Mouse (Mus musculus) MEL (cell line): ENCODE data around the gene Terf2ip. TPM values are rescaled to one million over a fixed set of nuclear protein-coding genes. Genes with fewer than 3 reads are reported as not detected.

ENCODE experiments used
- DNase-seq: peaks from one replicate; pipeline ENCODE4 v3.0.0; 2011; ENCODE audit warnings: low read depth, low spot score
- H3K27ac ChIP-seq: 2 replicates; pipeline ENCODE4 v1.5.1; 2012; ENCODE audit warnings: low read depth, mild to moderate bottlenecking, control low read depth, low read length, moderate library complexity; ENCODE audit not compliant: control insufficient read depth
- H3K27me3 ChIP-seq, 2 experiments: fragments of 150-350 bp in 1 of 2; sonication (generic) in 1 of 2; 2 replicates each; pipeline ENCODE4 v1.6.1; 2012; ENCODE audit warnings: low read length in 2 of 2, mild to moderate bottlenecking in 2 of 2, improper control_type of control experiment in 1 of 2, moderate library complexity in 1 of 2; ENCODE audit not compliant: insufficient read depth in 2 of 2, control insufficient read depth in 1 of 2
- H3K36me3 ChIP-seq, 2 experiments: 2 replicates each; pipeline ENCODE4 v1.6.1; 2012 to 2014; ENCODE audit warnings: low read length in 2 of 2, improper control_type of control experiment in 1 of 2, inconsistent platforms in 1 of 2, mild to moderate bottlenecking in 1 of 2; ENCODE audit not compliant: insufficient read depth in 2 of 2, control insufficient read depth in 1 of 2
- H3K4me1 ChIP-seq, 2 experiments: fragments of 150-350 bp in 1 of 2; sonication (generic) in 1 of 2; 2 replicates each; pipeline ENCODE4 v1.6.1; 2012; ENCODE audit warnings: low read length in 2 of 2, improper control_type of control experiment in 1 of 2, mild to moderate bottlenecking in 1 of 2; ENCODE audit not compliant: insufficient read depth in 2 of 2, control insufficient read depth in 1 of 2
- H3K4me3 ChIP-seq, 2 experiments: fragments of 150-350 bp in 1 of 2; sonication (generic) in 1 of 2; 2 replicates each; pipeline ENCODE4 v1.5.1; 2012; ENCODE audit warnings: low read depth in 2 of 2, low read length in 2 of 2, mild to moderate bottlenecking in 2 of 2, moderate library complexity in 2 of 2, control low read depth in 1 of 2, improper control_type of control experiment in 1 of 2; ENCODE audit not compliant: control insufficient read depth in 1 of 2, insufficient read depth in 1 of 2
- H3K79me2 ChIP-seq: 2 replicates; pipeline ENCODE4 v1.6.1; 2012; ENCODE audit warnings: mild to moderate bottlenecking, low read length, moderate library complexity; ENCODE audit not compliant: control insufficient read depth, poor library complexity, insufficient read depth
- H3K9ac ChIP-seq: 2 replicates; pipeline ENCODE4 v1.6.1; 2012; ENCODE audit warnings: low read depth, mild to moderate bottlenecking, control low read depth, low read length, moderate library complexity; ENCODE audit not compliant: control insufficient read depth, poor library complexity, severe bottlenecking
- H3K9me3 ChIP-seq: fragments of 150-350 bp; sonication (generic); replicated peaks from 2 replicates; pipeline ENCODE4 v1.6.1; 2012; ENCODE audit warnings: mild to moderate bottlenecking, low read length, improper control_type of control experiment, moderate library complexity; ENCODE audit not compliant: insufficient read depth
- EP300 ChIP-seq, 2 experiments: IDR thresholded peaks; 2 replicates each; pipeline ENCODE4 v1.6.1; 2011; ENCODE audit warnings: improper control_type of control experiment in 2 of 2, low read length in 2 of 2, low read depth in 1 of 2, mild to moderate bottlenecking in 1 of 2
- GATA1 ChIP-seq: IDR thresholded peaks from 2 replicates; pipeline ENCODE4 v1.6.1; 2011; ENCODE audit warnings: low read depth, low read length, improper control_type of control experiment
- MAFK ChIP-seq: IDR thresholded peaks from 2 replicates; pipeline ENCODE4 v1.6.1; 2011; ENCODE audit warnings: low read depth, mild to moderate bottlenecking, low read length, improper control_type of control experiment, borderline replicate concordance
- MAX ChIP-seq: IDR thresholded peaks from 2 replicates; pipeline ENCODE4 v1.6.1; 2011; ENCODE audit warnings: low read length, improper control_type of control experiment
- POLR2A ChIP-seq, 2 experiments: IDR thresholded peaks; 2 replicates each; pipeline ENCODE4 v1.6.1; 2011 to 2012; ENCODE audit warnings: low read length in 2 of 2, mild to moderate bottlenecking in 2 of 2, control low read depth in 1 of 2, improper control_type of control experiment in 1 of 2, low read depth in 1 of 2, moderate library complexity in 1 of 2; ENCODE audit not compliant: control insufficient read depth in 1 of 2, insufficient read depth in 1 of 2, poor library complexity in 1 of 2
- POLR2AphosphoS5 ChIP-seq: IDR thresholded peaks from 2 replicates; pipeline ENCODE4 v1.6.1; 2012; ENCODE audit warnings: low read depth, borderline replicate concordance, mild to moderate bottlenecking, inconsistent platforms, low read length, moderate library complexity, mixed read lengths
- RCOR1 ChIP-seq: IDR thresholded peaks from 2 replicates; pipeline ENCODE4 v1.6.1; 2012; ENCODE audit warnings: low read depth, mild to moderate bottlenecking, inconsistent platforms, low read length, improper control_type of control experiment
- SIN3A ChIP-seq: IDR thresholded peaks from 2 replicates; pipeline ENCODE4 v1.6.1; 2012; ENCODE audit warnings: low read length, improper control_type of control experiment, inconsistent platforms
- SMC3 ChIP-seq: IDR thresholded peaks from 2 replicates; pipeline ENCODE4 v1.6.1; 2011; ENCODE audit warnings: low read depth, low read length, improper control_type of control experiment
- TAL1 ChIP-seq: IDR thresholded peaks from 2 replicates; pipeline ENCODE4 v1.6.1; 2012; ENCODE audit warnings: mild to moderate bottlenecking, inconsistent platforms, low read length, moderate library complexity, mixed read lengths
- TBP ChIP-seq: IDR thresholded peaks from 2 replicates; pipeline ENCODE4 v1.8.0; 2011; ENCODE audit warnings: low read depth, low read length, improper control_type of control experiment
- USF1 ChIP-seq: IDR thresholded peaks from 2 replicates; pipeline ENCODE4 v1.6.1; 2014; ENCODE audit warnings: low read depth, mild to moderate bottlenecking, inconsistent platforms, low read length, improper control_type of control experiment, moderate library complexity
- USF2 ChIP-seq, 2 experiments: IDR thresholded peaks; 2 replicates each; pipeline ENCODE4 v1.6.1; 2011 to 2012; ENCODE audit warnings: improper control_type of control experiment in 2 of 2, low read length in 2 of 2, borderline replicate concordance in 1 of 2, inconsistent platforms in 1 of 2, low read depth in 1 of 2, mild to moderate bottlenecking in 1 of 2; ENCODE audit not compliant: insufficient read depth in 1 of 2
- ZC3H11A ChIP-seq: IDR thresholded peaks from 2 replicates; pipeline ENCODE4 v1.6.1; 2012; ENCODE audit warnings: low read depth, mild to moderate bottlenecking, inconsistent platforms, low read length, improper control_type of control experiment
- ZKSCAN1 ChIP-seq: IDR thresholded peaks from 2 replicates; pipeline ENCODE4 v1.6.1; 2012; ENCODE audit warnings: low read depth, mild to moderate bottlenecking, inconsistent platforms, low read length, improper control_type of control experiment, moderate library complexity
- ZNF384 ChIP-seq: IDR thresholded peaks from 2 replicates; pipeline ENCODE4 v1.6.1; 2012; ENCODE audit warnings: low read depth, mild to moderate bottlenecking, inconsistent platforms, low read length, improper control_type of control experiment
- polyA plus RNA-seq, 2 experiments: library from polyadenylated mRNA; stranded (reverse) in 1 of 2; unstranded in 1 of 2; fragments of >175 nt in 1 of 2; fragments of >200 nt in 1 of 2; gene quantifications; 2 replicates each; pipeline versions ENCODE4 v1.2.1 to v1.2.4; 2012; ENCODE audit warnings: low replicate concordance in 2 of 2, low read depth in 1 of 2; ENCODE audit not compliant: insufficient read length in 2 of 2, insufficient read depth in 1 of 2, missing spikeins in 1 of 2
- total RNA-seq: library from RNA; depleted of rRNA; stranded (reverse); fragments of 300-350 nt; gene quantifications from 2 replicates; pipeline ENCODE4 v1.2.3, GENCODE M21; 2012

The Terf2ip gene
- total and polyA plus RNA-seq, 3 experiments: 12.5 to 15.1 TPM; not detected in 1

DNA sequence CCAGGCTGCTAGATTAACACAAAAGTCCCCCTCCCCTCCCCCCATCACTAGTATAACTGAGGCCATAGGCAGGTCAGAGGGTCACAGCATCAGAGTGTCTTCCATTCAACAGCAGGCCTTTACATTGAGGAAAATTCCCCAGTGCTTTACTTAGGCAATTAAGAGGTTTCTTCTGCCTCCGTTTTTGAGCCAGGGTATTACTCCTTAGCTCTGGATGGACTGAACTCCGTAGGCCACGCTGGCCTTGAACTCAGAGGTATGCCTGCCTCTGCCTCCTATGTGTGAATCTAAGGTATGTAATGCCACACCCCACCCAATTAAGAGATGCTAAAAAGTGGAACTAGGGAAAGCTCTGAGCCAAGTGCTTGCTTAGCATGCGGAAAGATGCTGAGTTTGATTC, 47.7 kb upstream of the Terf2ip start:
- Histone ChIP-seq H3K27ac (no peak overlapping the region), H3K4me1 (peaks cover 2 to 12% of the 10 kb centered on the region in 2 experiments; a peak in 3 of 4 replicates)
- DNase-seq: no peak

DNA sequence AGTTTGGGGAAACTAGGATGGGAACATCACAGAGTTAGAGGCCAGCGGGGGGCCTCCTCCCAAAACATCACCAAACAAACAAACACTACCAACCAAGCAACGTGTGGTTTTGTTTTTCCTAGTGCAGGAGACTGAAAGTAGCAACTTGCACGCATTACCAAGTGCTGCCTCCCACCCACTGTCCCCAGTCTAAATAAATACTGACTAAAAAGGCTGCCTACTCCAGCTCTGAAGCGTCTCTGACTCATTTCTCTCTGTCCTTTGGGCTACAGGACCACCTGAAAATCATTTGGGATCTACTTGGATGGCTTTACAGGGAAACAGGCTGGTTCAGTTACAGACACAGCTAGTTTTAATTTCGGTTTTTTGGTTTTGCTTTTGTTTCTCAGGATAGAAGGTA, 46.8 kb upstream of the Terf2ip start:
- Histone ChIP-seq H3K4me1 (peaks cover 2 to 12% of the 10 kb centered on the region in 2 experiments; a peak in 3 of 4 replicates), H3K4me3 (no peak overlapping the region), H3K9me3 (no peaks in the 10 kb centered on the region), H3K9ac (no peak overlapping the region), H3K27ac (no peak overlapping the region)
- DNase-seq: no peak
- TF ChIP-seq POLR2AphosphoS5: no peak
- TF ChIP-seq ZKSCAN1: no peak
- TF ChIP-seq RCOR1: no peak
- no peak for TF ChIP-seq POLR2A (IDR thresholded peaks at IDR 0.05; ENCODE audit: control insufficient read depth in 1 of 2, insufficient read depth in 1 of 2, low read depth in 1 of 2, low read length in 2 of 2, poor library complexity in 1 of 2)
- no peak for TF ChIP-seq USF2 (IDR thresholded peaks at IDR 0.05; ENCODE audit: borderline replicate concordance in 1 of 2, insufficient read depth in 1 of 2, low read depth in 1 of 2, low read length in 2 of 2)
- TF ChIP-seq GATA1: no peak
- TF ChIP-seq EP300 (IDR thresholded peaks at IDR 0.05; ENCODE audit: low read depth in 1 of 2, low read length in 2 of 2): no peak
- TF ChIP-seq TAL1: no peak
- no peak for TF ChIP-seq SMC3
- TF ChIP-seq MAX: no peak
- TF ChIP-seq, all 39 proteins: peak for 0
- no peaks in the 10 kb centered on the region for H3K27me3 ChIP-seq
- H3K79me2 ChIP-seq: no peaks in the 10 kb centered on the region
- H3K36me3 ChIP-seq: peaks cover 0 to 7% of the 10 kb centered on the region in 2 experiments; a peak in 3 of 4 replicates

More for the DNA sequence above, 47.7 kb upstream of the Terf2ip start:
- Histone ChIP-seq H3K36me3 (peaks cover 0 to 7% of the 10 kb centered on the region in 2 experiments; a peak in 2 of 4 replicates), H3K9ac (no peak overlapping the region), H3K9me3 (no peaks in the 10 kb centered on the region), H3K4me3 (no peak overlapping the region), H3K79me2 (no peaks in the 10 kb centered on the region), H3K27me3 (no peaks in the 10 kb centered on the region)
- no peak for TF ChIP-seq SIN3A
- TF ChIP-seq ZNF384: no peak
- no peak for TF ChIP-seq TBP
- no peak for TF ChIP-seq MAFK
- no peak for TF ChIP-seq USF1
- TF ChIP-seq ZC3H11A: no peak
